Comparison of ENCODE assay signal across 20 mouse cellular contexts in genomic region chr9:107430445-107430844, GRCm38 (mm10). TPM values are rescaled to one million over a fixed set of nuclear protein-coding genes. Genes with fewer than 3 reads are reported as not detected.
DNase-seq lines count a peak whose midpoint lies in the region; ATAC-seq and TF ChIP-seq lines count a peak whose summit lies in the region.
"Had no signal": no experiment of that assay in that cellular context is flagged by ENCODE, and none has a peak within 500 bp of the region (broad histone marks: within the 10 kb centered on the region; RNA-seq: fewer than 3 reads in every experiment).

No protein-coding gene starts in this region.

- no peak overlapping the region for H3K27ac ChIP-seq in forebrain, embryonic 11.5 days (ENCODE audit: low read depth, low read length)
- H3K27ac ChIP-seq in hindbrain, embryonic 11.5 days (ENCODE audit: low read depth, low read length) = peak overlapping the region; percentile 32; the same call in 1 of the 2 replicates
- H3K27ac ChIP-seq in midbrain, embryonic 14.5 days (replicated peaks; ENCODE audit: low read depth, low read length) = peak overlapping the region; percentile 21; the same call in 1 of the 2 replicates
- H3K27ac ChIP-seq in intestine, postnatal 0 days (ENCODE audit: low read depth, low read length) = no peak overlapping the region
- H3K27ac ChIP-seq: heart, embryonic 13.5 days; layer of hippocampus, adult 2 months; left cerebral cortex, adult 2 months; limb, embryonic 15.5 days; midbrain, embryonic 12.5 days had no signal

- no peak for TF ChIP-seq CTCF in brain, embryonic 14.5 days (IDR thresholded peaks at IDR 0.05; ENCODE audit: borderline replicate concordance, extremely low read depth, insufficient read depth, insufficient read length)
- TF ChIP-seq CTCF in intestine, postnatal 0 days (IDR thresholded peaks at IDR 0.05; ENCODE audit: low read depth) = no peak

- H3K4me2 ChIP-seq in forebrain, embryonic 11.5 days (ENCODE audit: low read depth, low read length, severe bottlenecking) = no peak overlapping the region
- no peak overlapping the region for H3K4me2 ChIP-seq in hindbrain, embryonic 11.5 days (replicated peaks; ENCODE audit: low read depth, low read length)
- H3K4me2 ChIP-seq in midbrain, embryonic 14.5 days (ENCODE audit: low read length) = no peak overlapping the region
- H3K4me2 ChIP-seq in intestine, postnatal 0 days (replicated peaks; ENCODE audit: low read depth) = no peak overlapping the region
- H3K4me2 ChIP-seq: heart, embryonic 13.5 days; limb, embryonic 15.5 days; midbrain, embryonic 12.5 days had no signal

- no peaks in the 10 kb centered on the region for H3K27me3 ChIP-seq in forebrain, embryonic 11.5 days (ENCODE audit: control insufficient read depth, insufficient read depth, low read length)
- H3K27me3 ChIP-seq in hindbrain, embryonic 11.5 days (ENCODE audit: control insufficient read depth, insufficient read depth, low read length) = no peaks in the 10 kb centered on the region
- H3K27me3 ChIP-seq in midbrain, embryonic 14.5 days (ENCODE audit: control insufficient read depth, insufficient read depth, low read length) = no peaks in the 10 kb centered on the region; the same call in 1 of the 2 replicates
- no peaks in the 10 kb centered on the region; the same call in 1 of the 2 replicates for H3K27me3 ChIP-seq in intestine, postnatal 0 days (replicated peaks; ENCODE audit: control insufficient read depth, insufficient read depth, low read length)

- no peaks in the 10 kb centered on the region for H3K36me3 ChIP-seq in forebrain, embryonic 11.5 days (ENCODE audit: control insufficient read depth, insufficient read depth, low read length)
- no peaks in the 10 kb centered on the region for H3K36me3 ChIP-seq in hindbrain, embryonic 11.5 days (ENCODE audit: control insufficient read depth, insufficient read depth, low read length)
- peaks cover 3% of the 10 kb centered on the region; the same call in 1 of the 2 replicates for H3K36me3 ChIP-seq in midbrain, embryonic 14.5 days (ENCODE audit: control insufficient read depth, insufficient read depth, low read length)
- H3K36me3 ChIP-seq in intestine, postnatal 0 days (ENCODE audit: control insufficient read depth, insufficient read depth) = no peaks in the 10 kb centered on the region
- H3K36me3 ChIP-seq: heart, embryonic 13.5 days; limb, embryonic 15.5 days; midbrain, embryonic 12.5 days had no signal

- H3K9me3 ChIP-seq in forebrain, embryonic 11.5 days (ENCODE audit: control insufficient read depth, low read length) = no peaks in the 10 kb centered on the region
- no peaks in the 10 kb centered on the region for H3K9me3 ChIP-seq in hindbrain, embryonic 11.5 days (ENCODE audit: control insufficient read depth, low read length)
- no peaks in the 10 kb centered on the region for H3K9me3 ChIP-seq in midbrain, embryonic 14.5 days (ENCODE audit: control insufficient read depth, low read length)
- no peaks in the 10 kb centered on the region for H3K9me3 ChIP-seq in intestine, postnatal 0 days (ENCODE audit: control insufficient read depth)
- H3K9me3 ChIP-seq: heart, embryonic 13.5 days; limb, embryonic 15.5 days; midbrain, embryonic 12.5 days had no signal

- ATAC-seq in forebrain, embryonic 11.5 days (replicated peaks; ENCODE audit: low FRiP score) = 0 out of 2 replicates have a peak, but pooled peaks have one; percentile 33
- ATAC-seq in hindbrain, embryonic 11.5 days (ENCODE audit: low FRiP score) = peak; percentile 14; the same call in 1 of the 2 replicates
- ATAC-seq in midbrain, embryonic 14.5 days (ENCODE audit: low FRiP score, low TSS enrichment) = no peak
- ATAC-seq in intestine, postnatal 0 days = no peak
- ATAC-seq: liver, postnatal 0 days had no signal

- WGBS in forebrain, embryonic 11.5 days = 79% methylated on average over 12 of the region's 12 CpGs
- 46% methylated on average over 12 of the region's 12 CpGs for WGBS in hindbrain, embryonic 11.5 days
- 46% methylated on average over 12 of the region's 12 CpGs for WGBS in midbrain, embryonic 14.5 days
- WGBS in intestine, postnatal 0 days = 58% methylated on average over 12 of the region's 12 CpGs

- H3K4me1 ChIP-seq in forebrain, embryonic 11.5 days (replicated peaks; ENCODE audit: control insufficient read depth, insufficient read depth, low read length) = peaks cover 12% of the 10 kb centered on the region
- peaks cover 13% of the 10 kb centered on the region for H3K4me1 ChIP-seq in hindbrain, embryonic 11.5 days (replicated peaks; ENCODE audit: control insufficient read depth, insufficient read depth, low read length)
- peaks cover 60% of the 10 kb centered on the region for H3K4me1 ChIP-seq in midbrain, embryonic 14.5 days (ENCODE audit: control insufficient read depth, insufficient read depth, low read length)
- H3K4me1 ChIP-seq in intestine, postnatal 0 days (replicated peaks; ENCODE audit: control insufficient read depth, insufficient read depth, low read length) = no peaks in the 10 kb centered on the region

- no peak overlapping the region for H3K9ac ChIP-seq in forebrain, embryonic 11.5 days (ENCODE audit: low read length)
- H3K9ac ChIP-seq in hindbrain, embryonic 11.5 days (ENCODE audit: low read depth, low read length) = no peak overlapping the region
- 0 out of 2 replicates have a peak overlapping the region, but pooled peaks have one; percentile 27 for H3K9ac ChIP-seq in midbrain, embryonic 14.5 days (replicated peaks; ENCODE audit: low read length)
- no peak overlapping the region for H3K9ac ChIP-seq in intestine, postnatal 0 days (ENCODE audit: low read depth, low read length)
- H3K9ac ChIP-seq: heart, embryonic 13.5 days; limb, embryonic 15.5 days; liver, postnatal 0 days; midbrain, embryonic 12.5 days had no signal

- no peak for TF ChIP-seq POLR2A in brain, embryonic 14.5 days (IDR thresholded peaks at IDR 0.05; ENCODE audit: borderline replicate concordance, extremely low read depth, insufficient read depth, insufficient read length, poor library complexity, severe bottlenecking)

- H3K4me3 ChIP-seq in forebrain, embryonic 11.5 days (ENCODE audit: low read depth, low read length) = no peak overlapping the region
- H3K4me3 ChIP-seq in hindbrain, embryonic 11.5 days (ENCODE audit: low read depth, low read length) = no peak overlapping the region
- H3K4me3 ChIP-seq in midbrain, embryonic 14.5 days (replicated peaks; ENCODE audit: low read depth, low read length) = no peak overlapping the region
- H3K4me3 ChIP-seq in intestine, postnatal 0 days (ENCODE audit: low read depth, low read length) = no peak overlapping the region
- H3K4me3 ChIP-seq: heart, embryonic 13.5 days; layer of hippocampus, adult 2 months; left cerebral cortex, adult 2 months; limb, embryonic 15.5 days; midbrain, embryonic 12.5 days had no signal

- DNase-seq in brain, embryonic 14.5 days (ENCODE audit: low read depth) = peak; percentile 72
- no peak for DNase-seq in forebrain, embryonic 11.5 days (ENCODE audit: low spot score)
- DNase-seq in hindbrain, embryonic 11.5 days (ENCODE audit: low spot score) = no peak
- no peak for DNase-seq in midbrain, embryonic 14.5 days
- no peak for DNase-seq in kidney, adult 11 months
- DNase-seq in Muller cell, postnatal 12 days (ENCODE audit: inconsistent ontology term) = no peak
- DNase-seq: cerebellum, postnatal 25 days; heart, postnatal 36 days; kidney, adult 18-20 months; kidney, postnatal 10 days; liver, postnatal 0 days; lung, postnatal 36 days; retina, postnatal 1 day; thymus, postnatal 25 days had no signal

RNA-seq across cellular contexts. Expression of gene Cacna2d2, which starts 31.0 kb away (rescaled TPM):
- 105 and 143 TPM in 2 replicates for polyA plus RNA-seq in brain, embryonic 14.5 days (2012; rRNA removed)
- polyA plus RNA-seq in forebrain, embryonic 11.5 days (2014; fragmentation: Nextera tagmentation; extraction: Ambion mirVana) = 1.8 and 2.8 TPM in 2 replicates
- 2.0 and 4.2 TPM in 2 replicates for polyA plus RNA-seq in hindbrain, embryonic 11.5 days (2014; fragmentation: Nextera tagmentation; extraction: Ambion mirVana)
- polyA plus RNA-seq in midbrain, embryonic 14.5 days (2014; fragmentation: Nextera tagmentation; extraction: Ambion mirVana) = 7.9 and 10.6 TPM in 2 replicates
- 0.14 and 0.22 TPM in 2 replicates for polyA plus RNA-seq in intestine, postnatal 0 days (2015; fragmentation: Nextera tagmentation; extraction: Ambion mirVana)
- polyA plus RNA-seq: liver, postnatal 0 days had no signal

Comparison
In these comparisons a context has a peak if more than half of its experiments do, and no peak if none do; other contexts are left out.
1. ATAC-seq: peak in forebrain, embryonic 11.5 days (single experiment) and hindbrain, embryonic 11.5 days (single experiment); none in midbrain, embryonic 14.5 days (single experiment) and intestine, postnatal 0 days (single experiment).
2. H3K27ac ChIP-seq: peak in hindbrain, embryonic 11.5 days (single experiment) and midbrain, embryonic 14.5 days (single experiment); none in forebrain, embryonic 11.5 days (single experiment) and intestine, postnatal 0 days (single experiment).